Mouse (Mus musculus) spleen, embryonic (tissue): ENCODE measurements at regions not wholly inside any gene's neighbourhood (a gene's known extent, or its start where the extent isn't known, plus 50 kb on each side); places are given as distances from the start of the nearest gene placed in this dataset.

Source experiments
- CTCF ChIA-PET: fragments of 350-600 bp; sonication (Branson Sonifier 250); formaldehyde crosslinking; loops from one replicate; lab custom pipeline; 2022; lab: Charles Lee

- CTCF ChIA-PET: no interaction called here
Observed at GRCm38 (mm10) chr1:42277130-42277529, 418.4 kb upstream of the Pou3f3 start.

- CTCF ChIA-PET: no interaction called here
Observed at GRCm38 (mm10) chr1:42295841-42296240, 399.7 kb upstream of the Pou3f3 start.

GRCm38 (mm10) chr1:42309251-42309650, 386.3 kb upstream of the Pou3f3 start:
- CTCF ChIA-PET: no interaction called here

DNA sequence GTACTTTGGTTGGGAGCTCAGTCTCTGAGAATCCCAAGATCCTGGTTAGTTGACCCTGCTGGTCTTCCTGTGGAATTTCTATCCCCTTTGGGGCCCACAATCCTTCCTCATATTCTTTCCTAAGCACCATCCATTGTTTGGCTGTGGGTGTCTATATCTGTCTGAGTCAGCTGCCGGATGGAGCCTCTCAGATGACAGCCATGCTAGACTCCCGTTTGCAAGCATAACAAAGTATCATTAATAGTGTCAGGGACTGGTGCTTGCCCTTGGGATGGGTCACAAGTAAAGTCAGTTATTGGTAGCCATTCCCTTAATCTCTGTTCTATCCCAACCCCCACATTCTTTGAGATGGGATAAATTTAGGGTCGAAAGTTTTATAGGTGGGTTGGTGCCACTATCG, 382.1 kb upstream of the Pou3f3 start:
- CTCF ChIA-PET: no interaction called here

DNA sequence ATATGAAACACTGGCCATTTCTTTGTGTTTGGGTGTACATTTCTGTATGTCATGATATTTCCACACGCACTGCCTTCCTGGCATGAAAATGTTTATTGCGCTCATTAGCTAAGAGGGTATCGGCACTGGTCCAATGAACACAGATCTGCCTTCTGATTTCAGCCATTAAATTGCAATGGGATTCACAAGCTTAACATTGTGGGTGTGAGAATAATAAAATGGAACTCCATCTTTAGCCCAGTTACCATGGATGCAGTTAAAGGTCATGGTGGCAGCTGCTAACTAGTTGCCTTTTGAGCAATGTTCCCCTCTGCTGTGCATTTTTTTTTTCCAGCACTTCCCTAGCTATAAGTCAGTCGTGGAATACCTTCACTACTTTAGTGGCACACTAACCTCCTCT, 343.7 kb upstream of the Pou3f3 start:
- CTCF ChIA-PET: no interaction called here

- CTCF ChIA-PET: no interaction called here
Observed at GRCm38 (mm10) chr1:42352389-42352788, 343.2 kb upstream of the Pou3f3 start.

DNA sequence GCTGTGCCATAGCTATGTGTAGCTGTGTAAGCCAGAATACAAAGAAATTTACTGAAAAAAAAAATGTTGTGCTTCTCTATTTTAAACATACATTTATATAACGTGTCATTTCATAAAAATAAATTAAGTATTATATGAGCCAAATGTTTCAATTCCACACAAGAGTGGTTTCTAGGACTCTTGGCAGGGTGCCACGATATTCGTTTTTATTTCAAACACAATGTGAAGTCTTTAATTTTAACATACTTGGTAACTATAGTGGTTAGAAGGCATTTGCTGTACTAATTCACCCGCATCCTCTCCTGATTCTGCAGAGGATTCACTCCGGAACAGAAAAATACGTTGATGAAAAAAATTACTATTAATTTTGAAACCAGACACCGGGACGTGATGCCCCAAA, 342.5 kb upstream of the Pou3f3 start:
- CTCF ChIA-PET: no interaction called here

GRCm38 (mm10) chr1:42354020-42354419, 341.5 kb upstream of the Pou3f3 start:
- CTCF ChIA-PET: no interaction called here

DNA sequence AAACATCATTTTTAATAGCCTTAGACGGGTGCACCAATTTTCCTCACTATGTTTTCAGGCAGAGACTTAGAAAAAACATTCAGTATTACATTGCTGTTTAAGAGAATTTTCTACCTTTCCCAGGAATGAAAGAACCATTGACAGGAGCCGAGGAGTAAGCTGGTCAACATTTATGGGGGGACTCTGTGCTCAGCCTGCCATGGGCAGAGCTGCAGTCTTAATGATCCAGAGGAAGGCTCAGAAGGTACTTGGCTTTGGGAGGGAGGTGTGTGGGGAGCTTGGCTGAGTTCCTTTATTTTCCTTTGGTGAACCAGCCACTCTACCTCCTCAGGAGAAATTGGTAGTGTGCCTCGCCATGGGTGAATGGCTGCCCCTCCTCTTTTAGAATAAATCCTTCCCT, 333.1 kb upstream of the Pou3f3 start:
- CTCF ChIA-PET: no interaction called here

DNA sequence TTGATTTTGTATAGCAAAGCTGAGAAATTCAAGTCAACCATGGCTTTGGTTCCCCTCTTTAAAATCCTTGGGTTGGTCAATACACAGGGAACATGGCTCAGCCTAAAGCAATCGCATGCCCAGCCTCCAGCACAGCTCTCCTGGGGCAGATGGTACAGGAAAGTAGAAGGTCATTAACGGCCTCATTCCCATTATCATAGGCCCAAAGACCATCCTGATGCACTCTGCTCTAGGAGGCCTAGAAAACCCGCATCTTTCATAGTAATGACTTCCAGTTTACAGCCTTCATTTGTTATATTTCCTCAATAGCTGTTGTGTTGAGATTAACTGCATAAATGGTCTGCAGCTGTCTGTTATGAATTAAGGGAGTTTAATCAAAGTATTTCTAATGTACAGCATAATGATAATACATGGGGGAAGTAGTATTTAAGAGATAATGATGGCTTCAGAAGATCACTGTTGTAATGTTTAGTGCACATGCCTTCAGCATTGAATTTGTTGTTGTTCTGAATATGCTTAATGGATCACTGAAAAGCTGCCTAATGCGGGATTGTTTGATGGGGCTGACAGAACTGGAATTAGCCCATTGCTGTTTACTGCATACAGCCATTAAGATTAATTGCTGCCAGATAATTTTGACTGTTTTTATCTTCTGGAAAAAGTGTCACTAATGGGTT, 329.8 kb upstream of the Pou3f3 start:
- CTCF ChIA-PET: interaction anchor here (0.6 kb wide), 1 partner anchor 1113 kb away, joined by 3 read pairs; no protein-coding TSS in a partner anchor

- CTCF ChIA-PET: no interaction called here
Observed at GRCm38 (mm10) chr1:42387919-42388684, 307.5 kb upstream of the Pou3f3 start.

- CTCF ChIA-PET: no interaction called here
Observed at GRCm38 (mm10) chr1:42388740-42389139, 306.8 kb upstream of the Pou3f3 start.

DNA sequence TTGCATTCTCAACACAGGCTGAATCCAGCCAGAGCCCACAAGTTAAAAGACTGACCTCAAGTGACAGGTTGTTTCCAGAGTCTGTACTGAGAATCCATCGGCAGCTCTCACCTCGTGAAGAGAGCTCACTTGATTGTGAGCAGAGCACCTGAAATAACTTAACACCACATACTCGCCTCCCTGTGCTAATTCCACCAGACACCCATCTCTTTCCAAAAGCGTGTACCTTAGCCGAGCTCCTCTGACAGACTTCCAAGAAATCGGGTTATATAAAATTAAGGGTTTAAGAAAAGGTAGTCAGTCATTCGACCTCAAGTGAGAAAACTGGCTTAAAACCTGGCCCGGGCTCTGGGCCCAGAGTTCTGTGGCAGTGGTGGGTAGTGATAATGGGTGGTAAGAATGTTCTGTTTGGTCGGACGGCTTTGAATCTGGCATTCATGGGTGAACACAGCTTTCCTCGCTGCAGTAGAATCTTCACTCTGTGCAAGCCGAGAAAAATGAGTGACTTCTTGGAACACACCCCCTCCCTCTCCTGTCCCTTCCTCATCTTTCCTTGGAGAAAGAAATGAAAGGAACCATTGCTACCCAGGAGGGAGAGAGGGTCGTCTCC, 299.8 kb upstream of the Pou3f3 start:
- CTCF ChIA-PET: no interaction called here

DNA sequence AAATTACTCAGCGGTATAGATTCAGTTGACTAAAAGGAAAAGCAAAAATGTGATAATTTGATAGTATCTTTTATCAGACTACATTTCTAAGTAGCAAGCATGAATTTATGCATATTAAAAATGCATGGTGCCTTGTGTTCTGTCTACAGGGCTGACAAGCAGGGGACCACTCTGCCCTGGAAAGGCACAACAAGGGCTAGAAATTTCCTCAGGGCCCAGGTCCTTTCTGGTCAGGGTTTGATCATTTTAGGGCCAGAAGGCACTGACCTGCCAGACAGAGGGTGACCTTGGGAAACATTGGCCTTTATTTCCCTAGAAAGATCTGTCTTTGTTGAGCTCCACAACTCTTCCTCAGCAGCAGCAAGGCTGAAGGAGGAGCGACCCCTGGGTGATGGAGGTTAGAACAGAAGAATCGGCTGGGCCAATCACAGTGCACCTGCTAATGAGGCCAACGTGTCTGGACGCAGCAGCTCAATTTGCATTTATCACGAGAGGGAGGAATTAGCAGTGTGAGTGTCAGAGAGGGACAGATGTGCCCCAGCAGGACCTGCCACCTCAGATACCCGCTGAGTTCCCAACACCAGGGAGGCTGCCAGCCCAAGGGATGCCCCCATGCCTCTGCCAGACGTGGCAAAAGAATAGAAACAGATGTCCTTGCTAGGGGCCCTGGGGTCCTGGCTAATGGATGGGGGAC, 297.0 kb upstream of the Pou3f3 start:
- CTCF ChIA-PET: no interaction called here

DNA sequence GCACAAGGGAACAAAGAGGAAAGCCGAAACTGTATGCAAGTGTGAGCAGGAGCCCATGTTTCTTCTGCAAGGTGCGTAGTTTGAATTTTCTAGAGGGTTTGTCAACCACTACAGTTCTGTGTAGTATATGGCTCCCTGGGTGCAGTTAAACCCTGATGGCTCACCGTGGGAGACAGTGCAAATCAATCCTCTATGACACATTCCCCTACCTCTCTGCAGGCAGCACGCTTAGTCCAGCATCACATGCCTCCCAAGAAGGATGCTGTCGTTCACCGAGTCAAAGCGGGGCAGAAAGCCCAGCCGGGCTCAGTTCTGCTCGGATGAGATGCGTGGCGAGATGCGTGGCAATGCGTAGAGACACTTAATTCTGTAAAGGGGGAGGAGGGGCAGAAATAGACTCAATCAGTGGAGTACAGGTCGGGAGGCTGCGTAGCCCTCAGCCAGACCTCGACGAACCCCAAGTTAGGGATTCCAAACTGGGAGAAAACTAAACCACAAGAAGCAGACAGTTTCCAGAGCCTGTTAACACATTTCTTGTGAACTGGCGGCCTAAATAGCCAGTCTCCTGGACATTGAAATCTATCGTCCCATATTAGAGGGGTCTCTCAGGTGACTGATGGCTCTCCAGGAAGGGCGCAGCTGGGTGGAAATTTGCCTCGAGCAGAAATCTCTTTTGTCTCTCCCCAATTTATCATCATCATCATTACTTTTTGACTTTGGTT, 279.6 kb upstream of the Pou3f3 start:
- CTCF ChIA-PET: no interaction called here

DNA sequence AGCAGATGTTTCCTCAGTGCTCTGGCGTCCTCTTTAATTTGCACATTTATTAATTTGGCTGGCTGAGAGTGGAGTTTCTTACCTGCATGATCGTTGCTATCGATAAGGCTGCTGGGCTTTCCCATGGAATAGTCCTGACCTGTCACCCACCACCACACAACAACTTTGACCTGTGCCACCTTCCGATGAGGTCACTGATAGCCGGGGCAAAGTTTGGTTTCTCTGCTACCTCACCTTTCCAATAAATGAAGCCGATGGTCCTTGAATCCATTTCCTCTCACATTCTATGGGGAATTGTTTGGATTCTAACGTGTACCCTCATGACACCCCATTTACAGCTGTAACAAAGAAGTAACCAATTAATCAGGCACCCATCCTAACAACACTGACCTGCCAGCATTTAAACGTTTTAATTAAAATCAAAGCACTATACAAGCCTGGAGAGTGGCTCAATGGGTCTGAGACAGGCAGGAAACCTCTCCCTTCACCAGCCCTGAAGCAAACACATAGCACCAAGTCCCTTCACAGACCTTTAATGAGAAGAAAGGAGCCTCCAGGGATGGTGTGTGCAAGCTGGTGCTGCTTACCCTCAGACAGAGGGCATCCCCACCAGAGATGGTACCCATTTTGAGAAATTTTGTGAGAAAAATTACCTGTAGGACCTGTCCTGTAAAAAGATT, 278.9 kb upstream of the Pou3f3 start:
- CTCF ChIA-PET: no interaction called here

DNA sequence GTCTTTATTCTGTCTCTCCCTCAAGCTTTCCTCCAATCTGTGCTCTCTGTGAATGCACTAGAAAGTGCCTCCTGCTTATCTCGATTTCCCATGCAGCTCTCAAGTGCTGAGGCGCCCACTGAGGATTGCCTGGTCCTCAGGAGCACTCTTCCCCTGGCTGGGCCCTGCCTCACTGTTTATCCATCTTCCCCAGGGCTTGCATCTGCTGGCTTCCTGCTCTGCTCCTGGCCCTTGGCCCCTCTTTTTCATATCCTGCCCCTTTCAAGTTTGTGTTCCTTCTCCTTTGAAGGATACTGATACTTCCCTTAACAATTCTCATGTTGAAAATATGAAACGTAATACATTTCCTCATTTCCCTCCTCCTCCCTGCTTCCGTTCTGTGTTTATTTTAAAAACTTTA, 277.8 kb upstream of the Pou3f3 start:
- CTCF ChIA-PET: no interaction called here

DNA sequence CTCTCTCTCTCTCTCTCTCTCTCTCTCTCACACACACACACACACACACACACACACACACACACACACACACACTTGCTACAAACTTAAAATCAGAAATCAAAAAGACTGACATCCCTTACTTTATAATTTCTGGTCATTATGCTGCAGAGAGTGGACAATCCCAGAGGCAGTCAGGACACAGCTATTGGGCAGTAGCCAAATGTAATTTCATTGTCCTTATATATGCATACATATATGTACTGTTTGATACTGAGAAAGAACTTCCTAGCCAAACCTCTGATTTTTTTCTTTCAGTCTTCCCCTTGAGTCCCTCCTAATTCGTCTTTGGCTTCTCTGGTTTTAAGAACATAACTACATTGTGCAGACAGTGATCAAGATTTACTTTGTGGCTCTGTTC, 277.3 kb upstream of the Pou3f3 start:
- CTCF ChIA-PET: no interaction called here

GRCm38 (mm10) chr1:42436366-42436998, 259.1 kb upstream of the Pou3f3 start:
- CTCF ChIA-PET: no interaction called here

GRCm38 (mm10) chr1:42468365-42468764, 227.2 kb upstream of the Pou3f3 start:
- CTCF ChIA-PET: no interaction called here
